Mouse (Mus musculus): ENCODE results near the gene Brix1.

DNA sequence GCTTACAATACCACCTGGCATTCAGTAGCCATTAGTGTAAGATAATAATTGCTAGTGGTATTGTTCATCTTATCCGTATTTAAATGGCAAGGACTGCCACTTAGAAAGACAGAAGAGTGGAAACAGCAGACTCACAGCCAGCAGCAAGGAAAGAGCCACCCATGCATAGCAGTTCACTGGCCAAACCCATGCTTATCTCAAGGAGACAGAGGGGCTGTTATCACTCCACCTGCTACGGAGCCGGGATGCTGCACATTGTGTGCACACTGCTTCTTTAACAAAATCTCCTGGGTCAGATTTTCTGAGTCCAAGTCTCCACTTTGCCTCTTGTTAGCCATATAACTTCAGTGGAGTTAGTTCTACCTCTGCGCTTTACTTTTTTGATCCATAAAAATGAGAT is 45.6 kb upstream of the Brix1 start:
- TF ChIP-seq POLR2A (IDR thresholded peaks at IDR 0.05; ENCODE audit: low read depth, low read length) (no peak), MAZ (IDR thresholded peaks at IDR 0.05; ENCODE audit: low read depth, low read length) (no peak), MYC (IDR thresholded peaks at IDR 0.05; ENCODE audit: low read depth, low read length) (no peak)
